Mouse (Mus musculus) kidney, embryonic 16.5 days (tissue): ENCODE measurements at regions not wholly inside any gene's neighbourhood (a gene's known extent, or its start where the extent isn't known, plus 50 kb on each side); places are given as distances from the start of the nearest gene placed in this dataset.

Source experiments
- ATAC-seq: fragments of 200-750 bp; cut with Nextera tagmentation; 2 replicates; pipeline ENCODE4 v1.8.0; 2017; ENCODE audit warnings: moderate TSS enrichment; ENCODE audit not compliant: low FRiP score, low TSS enrichment
- H3K27ac ChIP-seq: fragments of 300-500 bp; sonication (generic); 2 replicates; pipeline ENCODE4 v1.5.1; 2014; ENCODE audit warnings: low read length
- H3K27me3 ChIP-seq: fragments of 300-500 bp; sonication (generic); 2 replicates; pipeline ENCODE4 v1.6.1; 2014; ENCODE audit warnings: low read length, control low read depth, mixed read lengths; ENCODE audit not compliant: insufficient read depth
- H3K36me3 ChIP-seq: fragments of 300-500 bp; sonication (generic); 2 replicates; pipeline ENCODE4 v1.6.1; 2014; ENCODE audit warnings: low read length, control low read depth, mixed read lengths; ENCODE audit not compliant: insufficient read depth
- H3K4me1 ChIP-seq: fragments of 300-500 bp; sonication (generic); 2 replicates; pipeline ENCODE4 v1.6.1; 2014; ENCODE audit warnings: low read length, control low read depth, mixed read lengths; ENCODE audit not compliant: insufficient read depth
- H3K4me2 ChIP-seq: fragments of 300-500 bp; sonication (generic); replicated peaks from 2 replicates; pipeline ENCODE4 v1.6.1; 2014; ENCODE audit warnings: low read depth, low read length
- H3K4me3 ChIP-seq: fragments of 300-500 bp; sonication (generic); 2 replicates; pipeline ENCODE4 v1.5.1; 2014; ENCODE audit warnings: mild to moderate bottlenecking, low read length
- H3K9ac ChIP-seq: fragments of 300-500 bp; sonication (generic); replicated peaks from 2 replicates; pipeline ENCODE4 v1.6.1; 2014; ENCODE audit warnings: low read length
- H3K9me3 ChIP-seq: fragments of 300-500 bp; sonication (generic); 2 replicates; pipeline ENCODE4 v1.6.1; 2016; ENCODE audit warnings: low read length, control low read depth
- WGBS: fragments of 180-500 bp; shearing (Covaris S2); extraction: QIAGEN DNeasy Blood & Tissue Kit; methylation state at CpG from one replicate; pipeline ENCODE4 v1.1.7; 2014; 5-methylcytosine and 5-hydroxymethylcytosine counted together

DNA sequence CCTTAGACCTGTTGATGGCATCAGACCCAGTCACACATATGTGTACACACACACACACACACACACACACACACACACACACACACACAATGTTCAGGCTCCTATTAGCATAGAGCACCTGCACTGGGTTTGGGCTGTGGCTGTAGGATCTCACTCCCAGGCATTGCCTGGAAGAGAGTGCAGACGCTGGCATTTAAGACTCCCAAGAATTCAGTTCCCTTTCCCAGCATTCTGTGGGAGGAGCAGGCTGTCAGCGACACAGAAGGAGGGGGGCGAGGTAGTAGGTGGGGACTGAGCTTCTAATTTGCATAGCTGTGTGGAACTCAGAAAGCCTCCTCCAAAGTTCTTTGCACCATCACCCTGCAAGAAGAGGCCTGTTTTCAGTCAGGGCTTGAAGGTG lies 374.2 kb upstream of the Fam49b start:
- Histone ChIP-seq H3K36me3 (no peaks in the 10 kb centered on the region), H3K4me1 (no peaks in the 10 kb centered on the region), H3K4me3 (no peak overlapping the region), H3K9ac (no peak overlapping the region), H3K9me3 (no peaks in the 10 kb centered on the region), H3K27ac (no peak overlapping the region), H3K4me2 (no peak overlapping the region), H3K27me3 (no peaks in the 10 kb centered on the region)
- 4% methylated on average over 3 of the region's 3 CpGs for WGBS
- ATAC-seq, result peak; percentile 85

GRCm38 (mm10) chr15:64434908-64435307 lies 374.6 kb upstream of the Fam49b start:
- WGBS, result 92% methylated on average over 2 of the region's 2 CpGs
- ATAC-seq, result peak; percentile 31; the same call in 1 of the 2 replicates
- no peak overlapping the region for H3K4me2 ChIP-seq

DNA sequence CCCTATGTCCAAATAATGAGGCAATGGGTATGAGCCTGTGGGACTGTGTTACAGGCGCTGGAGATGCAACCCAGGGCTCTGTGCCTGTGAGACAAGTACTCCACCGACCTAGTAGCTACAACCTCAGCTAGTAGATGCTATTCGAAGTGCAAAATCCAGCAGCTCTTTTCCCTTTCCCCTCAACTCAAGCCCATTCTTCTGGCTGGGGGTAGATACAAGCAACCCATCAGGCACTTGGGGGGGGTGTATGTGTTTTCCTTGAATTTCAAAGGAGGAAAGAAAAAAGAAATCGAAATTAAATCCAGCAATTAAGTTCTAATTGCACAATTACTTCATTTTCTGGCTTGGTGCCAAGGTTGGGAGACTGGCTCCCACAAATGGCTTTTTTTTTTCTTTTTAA lies 372.4 kb upstream of the Gm21798 start:
- 76% methylated on average over 4 of the region's 4 CpGs for WGBS
- Histone ChIP-seq H3K4me3 (no peak overlapping the region), H3K9ac (no peak overlapping the region), H3K4me2 (no peak overlapping the region), H3K27ac (no peak overlapping the region), H3K9me3 (no peaks in the 10 kb centered on the region), H3K27me3 (no peaks in the 10 kb centered on the region), H3K36me3 (no peaks in the 10 kb centered on the region), H3K4me1 (no peaks in the 10 kb centered on the region)
- ATAC-seq, result no peak

More at GRCm38 (mm10) chr15:64434908-64435307, 374.6 kb upstream of the Fam49b start:
- Histone ChIP-seq H3K36me3 (no peaks in the 10 kb centered on the region), H3K27me3 (no peaks in the 10 kb centered on the region), H3K4me1 (no peaks in the 10 kb centered on the region), H3K9me3 (no peaks in the 10 kb centered on the region), H3K4me3 (no peak overlapping the region), H3K9ac (no peak overlapping the region), H3K27ac (no peak overlapping the region)

- WGBS, result 64% methylated on average over 9 of the region's 9 CpGs
- Histone ChIP-seq H3K4me1 (no peaks in the 10 kb centered on the region), H3K9me3 (no peaks in the 10 kb centered on the region), H3K4me2 (no peak overlapping the region), H3K27ac (no peak overlapping the region), H3K36me3 (no peaks in the 10 kb centered on the region), H3K9ac (no peak overlapping the region), H3K4me3 (no peak overlapping the region), H3K27me3 (no peaks in the 10 kb centered on the region)
- peak; percentile 78; the same call in 1 of the 2 replicates for ATAC-seq
Observed at GRCm38 (mm10) chr15:64446411-64447072, 371.0 kb upstream of the Gm21798 start.

- Histone ChIP-seq H3K36me3 (no peaks in the 10 kb centered on the region), H3K9me3 (no peaks in the 10 kb centered on the region), H3K4me2 (no peak overlapping the region), H3K4me3 (no peak overlapping the region), H3K4me1 (no peaks in the 10 kb centered on the region), H3K27me3 (no peaks in the 10 kb centered on the region), H3K27ac (no peak overlapping the region), H3K9ac (no peak overlapping the region)
- 59% methylated on average over 5 of the region's 5 CpGs for WGBS
- no peak for ATAC-seq
Observed at GRCm38 (mm10) chr15:64447239-64447952, 370.1 kb upstream of the Gm21798 start.

- no peak overlapping the region for H3K4me2 ChIP-seq
- H3K4me1 ChIP-seq, result no peaks in the 10 kb centered on the region
- H3K36me3 ChIP-seq, result no peaks in the 10 kb centered on the region
- 89% methylated on average over 7 of the region's 7 CpGs for WGBS
- H3K27ac ChIP-seq, result no peak overlapping the region
- H3K9ac ChIP-seq, result no peak overlapping the region
- H3K9me3 ChIP-seq, result no peaks in the 10 kb centered on the region
- no peak for ATAC-seq
- no peak overlapping the region for H3K4me3 ChIP-seq
- no peaks in the 10 kb centered on the region for H3K27me3 ChIP-seq
Observed at GRCm38 (mm10) chr15:64448581-64449140, 368.8 kb upstream of the Gm21798 start.

- H3K9me3 ChIP-seq, result no peaks in the 10 kb centered on the region
- H3K27ac ChIP-seq, result no peak overlapping the region
- H3K27me3 ChIP-seq, result no peaks in the 10 kb centered on the region
- no peak for ATAC-seq
- no peak overlapping the region for H3K4me3 ChIP-seq
- H3K36me3 ChIP-seq, result no peaks in the 10 kb centered on the region
- H3K4me1 ChIP-seq, result no peaks in the 10 kb centered on the region
- 57% methylated on average over 1 of the region's 1 CpGs for WGBS
- no peak overlapping the region for H3K4me2 ChIP-seq
- H3K9ac ChIP-seq, result no peak overlapping the region
Observed at GRCm38 (mm10) chr15:64470743-64471142, 346.8 kb upstream of the Gm21798 start.

- Histone ChIP-seq H3K9me3 (no peaks in the 10 kb centered on the region), H3K27ac (no peak overlapping the region), H3K9ac (no peak overlapping the region), H3K4me1 (no peaks in the 10 kb centered on the region), H3K4me3 (no peak overlapping the region), H3K36me3 (no peaks in the 10 kb centered on the region), H3K4me2 (no peak overlapping the region), H3K27me3 (no peaks in the 10 kb centered on the region)
- no peak for ATAC-seq
- WGBS, result 68% methylated on average over 2 of the region's 2 CpGs
Observed at GRCm38 (mm10) chr15:64471597-64471996, 345.9 kb upstream of the Gm21798 start.

- ATAC-seq, result no peak
- no peaks in the 10 kb centered on the region for H3K36me3 ChIP-seq
- 90% methylated on average over 1 of the region's 1 CpGs for WGBS
Observed at GRCm38 (mm10) chr15:64474236-64474635, 343.3 kb upstream of the Gm21798 start.

GRCm38 (mm10) chr15:64477131-64477530 lies 340.4 kb upstream of the Gm21798 start:
- Histone ChIP-seq H3K4me3 (no peak overlapping the region), H3K4me1 (no peaks in the 10 kb centered on the region), H3K36me3 (no peaks in the 10 kb centered on the region), H3K9me3 (no peaks in the 10 kb centered on the region), H3K4me2 (no peak overlapping the region), H3K27ac (no peak overlapping the region), H3K9ac (no peak overlapping the region), H3K27me3 (no peaks in the 10 kb centered on the region)
- WGBS, result 91% methylated on average over 5 of the region's 5 CpGs
- ATAC-seq, result no peak

More at GRCm38 (mm10) chr15:64474236-64474635, 343.3 kb upstream of the Gm21798 start:
- Histone ChIP-seq H3K27me3 (no peaks in the 10 kb centered on the region), H3K27ac (no peak overlapping the region), H3K9me3 (no peaks in the 10 kb centered on the region), H3K4me2 (no peak overlapping the region), H3K4me3 (no peak overlapping the region), H3K9ac (no peak overlapping the region), H3K4me1 (no peaks in the 10 kb centered on the region)
